ENCODE assay signal across 11 mouse cellular contexts in genomic region chr10:127016488-127016887, GRCm38 (mm10). TPM values are rescaled to one million over a fixed set of nuclear protein-coding genes. Genes with fewer than 3 reads are reported as not detected.
DNase-seq lines count a peak whose midpoint lies in the region; ATAC-seq and TF ChIP-seq lines count a peak whose summit lies in the region.
"Had no signal": no experiment of that assay in that cellular context is flagged by ENCODE, and none has a peak within 500 bp of the region (broad histone marks: within the 10 kb centered on the region; RNA-seq: fewer than 3 reads in every experiment).

No protein-coding gene starts in this region.

- no peak overlapping the region for H3K4me3 ChIP-seq in liver, adult 2 months (ENCODE audit: insufficient read depth, low read depth, low read length)
- no peak overlapping the region for H3K4me3 ChIP-seq in intestine, embryonic 16.5 days (ENCODE audit: low read length)
- H3K4me3 ChIP-seq in limb, embryonic 12.5 days (replicated peaks), result no peak overlapping the region
- H3K4me3 ChIP-seq: midbrain, embryonic 12.5 days had no signal

- no peaks in the 10 kb centered on the region for H3K27me3 ChIP-seq in liver, adult 2 months (ENCODE audit: control insufficient read depth, insufficient read depth, low read length)
- no peaks in the 10 kb centered on the region for H3K27me3 ChIP-seq in intestine, embryonic 16.5 days (replicated peaks; ENCODE audit: control insufficient read depth, insufficient read depth, low read length)
- H3K27me3 ChIP-seq in limb, embryonic 12.5 days, result no peaks in the 10 kb centered on the region

- peak; percentile 23; the same call in 1 of the 2 replicates for TF ChIP-seq CTCF in liver, adult 2 months (IDR thresholded peaks at IDR 0.05; ENCODE audit: low read depth, low read length)

- WGBS in liver, adult 2 months, result 57% methylated on average over 5 of the region's 5 CpGs
- WGBS in intestine, embryonic 16.5 days, result 54% methylated on average over 5 of the region's 5 CpGs
- WGBS in limb, embryonic 12.5 days, result 55% methylated on average over 5 of the region's 5 CpGs

- no peaks in the 10 kb centered on the region for H3K4me1 ChIP-seq in liver, adult 2 months (ENCODE audit: control insufficient read depth, insufficient read depth, low read length)
- H3K4me1 ChIP-seq in intestine, embryonic 16.5 days (ENCODE audit: control insufficient read depth, insufficient read depth, low read length), result no peaks in the 10 kb centered on the region
- H3K4me1 ChIP-seq in limb, embryonic 12.5 days (replicated peaks), result peaks cover 8% of the 10 kb centered on the region

- no peak overlapping the region for H3K4me2 ChIP-seq in intestine, embryonic 16.5 days (ENCODE audit: low read depth, low read length)
- H3K4me2 ChIP-seq in limb, embryonic 12.5 days, result no peak overlapping the region
- H3K4me2 ChIP-seq: midbrain, embryonic 12.5 days had no signal

- no peaks in the 10 kb centered on the region for H3K36me3 ChIP-seq in liver, adult 2 months (ENCODE audit: control insufficient read depth, insufficient read depth, low read length)
- H3K36me3 ChIP-seq in intestine, embryonic 16.5 days (ENCODE audit: control insufficient read depth, insufficient read depth, low read length), result no peaks in the 10 kb centered on the region
- 0 out of 2 replicates have a peak, but pooled peaks cover 1% of the 10 kb centered on the region for H3K36me3 ChIP-seq in limb, embryonic 12.5 days
- H3K36me3 ChIP-seq: midbrain, embryonic 12.5 days had no signal

- no peak overlapping the region for H3K27ac ChIP-seq in liver, adult 2 months (replicated peaks; ENCODE audit: insufficient read depth, low read depth, low read length)
- no peak overlapping the region for H3K27ac ChIP-seq in intestine, embryonic 16.5 days (ENCODE audit: low read length)
- peak overlapping the region; percentile 57; the same call in 1 of the 2 replicates for H3K27ac ChIP-seq in limb, embryonic 12.5 days
- H3K27ac ChIP-seq: midbrain, embryonic 12.5 days had no signal

- H3K9ac ChIP-seq in liver, adult 2 months (ENCODE audit: low read depth, low read length), result no peak overlapping the region
- H3K9ac ChIP-seq in intestine, embryonic 16.5 days (ENCODE audit: low read depth, low read length), result no peak overlapping the region
- no peak overlapping the region for H3K9ac ChIP-seq in limb, embryonic 12.5 days (replicated peaks)
- H3K9ac ChIP-seq: midbrain, embryonic 12.5 days had no signal

- no peak for DNase-seq in liver, adult 2 months (ENCODE audit: extremely low read depth, low read depth, low spot score)
- DNase-seq in liver (no peak), MN1 (ENCODE audit: low spot score) (peak; percentile 67)
- DNase-seq in right cerebral cortex, adult 18-20 months, result no peak
- no peak for DNase-seq in urinary bladder, adult 2 months (ENCODE audit: low spot score)
- no peak for DNase-seq in spleen, adult 18-20 months
- DNase-seq: thymus, postnatal 14 days had no signal

- 0 out of 2 replicates have a peak, but pooled peaks have one; percentile 9 for ATAC-seq in intestine, embryonic 16.5 days
- ATAC-seq in limb, embryonic 12.5 days (ENCODE audit: insufficient number of reproducible peaks, insufficient read depth, low FRiP score, low TSS enrichment, low read depth), result no peak; the same call in 1 of the 2 replicates

- no peak for TF ChIP-seq POLR2A in liver, adult 2 months (IDR thresholded peaks at IDR 0.05; ENCODE audit: extremely low read depth, insufficient read depth, low read length)

- no peaks in the 10 kb centered on the region for H3K9me3 ChIP-seq in intestine, embryonic 16.5 days (ENCODE audit: control insufficient read depth, low read length)
- no peaks in the 10 kb centered on the region for H3K9me3 ChIP-seq in limb, embryonic 12.5 days
- H3K9me3 ChIP-seq: midbrain, embryonic 12.5 days had no signal

- H3K79me2 ChIP-seq in liver, adult 2 months (ENCODE audit: control insufficient read depth, insufficient read depth, low read length), result no peaks in the 10 kb centered on the region

RNA-seq across cellular contexts. Expression of gene Tsfm, which starts 14.2 kb away (rescaled TPM):
- 21.6 and 26.3 TPM in 2 replicates for total RNA-seq in liver, adult 2 months (2014; rRNA removed)
- polyA plus RNA-seq in liver, adult 2 months (2012; rRNA removed), result 17.4 and 18.2 TPM in 2 replicates
- 85.7 and 100 TPM in 2 replicates for polyA plus RNA-seq in intestine, embryonic 16.5 days (2015; fragmentation: Nextera tagmentation; extraction: Ambion mirVana)
- 85.2 and 99.1 TPM in 2 replicates for polyA plus RNA-seq in limb, embryonic 12.5 days (2016; fragmentation: Nextera tagmentation; extraction: Ambion mirVana)
- polyA plus RNA-seq in urinary bladder, adult 2 months (2012; rRNA removed), result 29.5 and 36.9 TPM in 2 replicates

RNA-seq across cellular contexts. Expression of gene Avil, which starts 16.0 kb away (rescaled TPM):
- 0.09 and 0.20 TPM in 2 replicates for total RNA-seq in liver, adult 2 months (2014; rRNA removed)
- polyA plus RNA-seq in liver, adult 2 months (2012; rRNA removed), result 0.06 TPM in 1 of 2 replicates, not detected in the other
- 0.21 and 0.28 TPM in 2 replicates for polyA plus RNA-seq in intestine, embryonic 16.5 days (2015; fragmentation: Nextera tagmentation; extraction: Ambion mirVana)
- polyA plus RNA-seq in limb, embryonic 12.5 days (2016; fragmentation: Nextera tagmentation; extraction: Ambion mirVana), result 0.15 and 1.1 TPM in 2 replicates
- polyA plus RNA-seq in urinary bladder, adult 2 months (2012; rRNA removed), result 0.28 and 0.53 TPM in 2 replicates

RNA-seq across cellular contexts. Expression of gene Mettl1, which starts 24.7 kb away (rescaled TPM):
- total RNA-seq in liver, adult 2 months (2014; rRNA removed), result 5.2 and 6.1 TPM in 2 replicates
- polyA plus RNA-seq in liver, adult 2 months (2012; rRNA removed), result 9.1 and 17.9 TPM in 2 replicates
- polyA plus RNA-seq in intestine, embryonic 16.5 days (2015; fragmentation: Nextera tagmentation; extraction: Ambion mirVana), result 42.4 and 48.3 TPM in 2 replicates
- 52.5 and 53.7 TPM in 2 replicates for polyA plus RNA-seq in limb, embryonic 12.5 days (2016; fragmentation: Nextera tagmentation; extraction: Ambion mirVana)
- 26.9 and 33.6 TPM in 2 replicates for polyA plus RNA-seq in urinary bladder, adult 2 months (2012; rRNA removed)

RNA-seq across cellular contexts. Expression of gene Eef1akmt3, which starts 24.8 kb away (rescaled TPM):
- not detected in 2 replicates for total RNA-seq in liver, adult 2 months (2014; rRNA removed)
- 0.09 TPM in 1 of 2 replicates, not detected in the other for polyA plus RNA-seq in liver, adult 2 months (2012; rRNA removed)
- 0.49 and 0.61 TPM in 2 replicates for polyA plus RNA-seq in intestine, embryonic 16.5 days (2015; fragmentation: Nextera tagmentation; extraction: Ambion mirVana)
- polyA plus RNA-seq in limb, embryonic 12.5 days (2016; fragmentation: Nextera tagmentation; extraction: Ambion mirVana), result 0.50 TPM in 2 replicates
- 0.78 and 1.1 TPM in 2 replicates for polyA plus RNA-seq in urinary bladder, adult 2 months (2012; rRNA removed)

RNA-seq across cellular contexts. Expression of gene Cyp27b1, which starts 31.6 kb away (rescaled TPM):
- total RNA-seq in liver, adult 2 months (2014; rRNA removed), result not detected in 2 replicates
- 0.05 TPM in 2 replicates for polyA plus RNA-seq in liver, adult 2 months (2012; rRNA removed)
- polyA plus RNA-seq in intestine, embryonic 16.5 days (2015; fragmentation: Nextera tagmentation; extraction: Ambion mirVana), result 0.05 and 0.11 TPM in 2 replicates
- 0.16 TPM in 1 of 2 replicates, not detected in the other for polyA plus RNA-seq in limb, embryonic 12.5 days (2016; fragmentation: Nextera tagmentation; extraction: Ambion mirVana)
- 0.28 and 0.50 TPM in 2 replicates for polyA plus RNA-seq in urinary bladder, adult 2 months (2012; rRNA removed)
- polyA plus RNA-seq: heart, embryonic 14.5 days had no signal
